In genomic region chr5:121598871-121599610, GRCm38 (mm10) we compare ENCODE assay signal across 18 mouse cellular contexts. TPM values are rescaled to one million over a fixed set of nuclear protein-coding genes. Genes with fewer than 3 reads are reported as not detected.
DNase-seq lines count a peak whose midpoint lies in the region; ATAC-seq and TF ChIP-seq lines count a peak whose summit lies in the region.
"Had no signal": no experiment of that assay in that cellular context is flagged by ENCODE, and none has a peak within 500 bp of the region (broad histone marks: within the 10 kb centered on the region; RNA-seq: fewer than 3 reads in every experiment).

No protein-coding gene starts in this region.

- no peaks in the 10 kb centered on the region for H3K27me3 ChIP-seq in embryonic facial prominence, embryonic 13.5 days
- no peaks in the 10 kb centered on the region; the same call in none of the 2 replicates for H3K27me3 ChIP-seq in embryonic facial prominence, embryonic 10.5 days (replicated peaks; ENCODE audit: low read depth, poor library complexity, severe bottlenecking)
- no peaks in the 10 kb centered on the region for H3K27me3 ChIP-seq in kidney, embryonic 14.5 days (ENCODE audit: control insufficient read depth, insufficient read depth, low read length)
- no peaks in the 10 kb centered on the region for H3K27me3 ChIP-seq in intestine, postnatal 0 days (replicated peaks; ENCODE audit: control insufficient read depth, insufficient read depth, low read length)
- no peaks in the 10 kb centered on the region for H3K27me3 ChIP-seq in stomach, embryonic 14.5 days (ENCODE audit: control insufficient read depth, insufficient read depth, low read length)
- H3K27me3 ChIP-seq in thymus, adult 2 months (ENCODE audit: control insufficient read depth, insufficient read depth, low read length) = no peaks in the 10 kb centered on the region
- H3K27me3 ChIP-seq: heart, embryonic 15.5 days; limb, embryonic 13.5 days had no signal

- no peaks in the 10 kb centered on the region for H3K9me3 ChIP-seq in embryonic facial prominence, embryonic 13.5 days
- H3K9me3 ChIP-seq in embryonic facial prominence, embryonic 10.5 days = no peaks in the 10 kb centered on the region
- H3K9me3 ChIP-seq in kidney, embryonic 14.5 days (ENCODE audit: control insufficient read depth, low read length) = no peaks in the 10 kb centered on the region
- H3K9me3 ChIP-seq in intestine, postnatal 0 days (ENCODE audit: control insufficient read depth) = no peaks in the 10 kb centered on the region
- H3K9me3 ChIP-seq in stomach, embryonic 14.5 days (ENCODE audit: control insufficient read depth, low read depth, low read length) = no peaks in the 10 kb centered on the region
- H3K9me3 ChIP-seq: forebrain, embryonic 10.5 days; heart, embryonic 15.5 days; limb, embryonic 13.5 days had no signal

- H3K4me3 ChIP-seq in embryonic facial prominence, embryonic 13.5 days = no peak overlapping the region
- no peak overlapping the region for H3K4me3 ChIP-seq in embryonic facial prominence, embryonic 10.5 days
- H3K4me3 ChIP-seq in kidney, embryonic 14.5 days (ENCODE audit: low read length) = no peak overlapping the region
- H3K4me3 ChIP-seq in intestine, postnatal 0 days (ENCODE audit: low read depth, low read length) = no peak overlapping the region
- no peak overlapping the region for H3K4me3 ChIP-seq in stomach, embryonic 14.5 days (ENCODE audit: low read depth, low read length)
- H3K4me3 ChIP-seq in thymus, adult 2 months (ENCODE audit: control insufficient read depth, insufficient read depth, low read length) = no peak overlapping the region
- H3K4me3 ChIP-seq: forebrain, embryonic 10.5 days; heart, embryonic 15.5 days; limb, embryonic 13.5 days had no signal

- WGBS in embryonic facial prominence, embryonic 13.5 days = 50% methylated on average over 13 of the region's 13 CpGs
- 57% methylated on average over 13 of the region's 13 CpGs for WGBS in embryonic facial prominence, embryonic 10.5 days
- 66% methylated on average over 13 of the region's 13 CpGs for WGBS in kidney, embryonic 14.5 days
- WGBS in intestine, postnatal 0 days = 73% methylated on average over 13 of the region's 13 CpGs
- WGBS in stomach, embryonic 14.5 days = 69% methylated on average over 13 of the region's 13 CpGs
- WGBS in thymus, adult 2 months = 97% methylated on average over 13 of the region's 13 CpGs

- no peak overlapping the region for H3K27ac ChIP-seq in embryonic facial prominence, embryonic 13.5 days
- H3K27ac ChIP-seq in embryonic facial prominence, embryonic 10.5 days (replicated peaks) = no peak overlapping the region
- H3K27ac ChIP-seq in kidney, embryonic 14.5 days (ENCODE audit: low read depth, low read length) = no peak overlapping the region
- H3K27ac ChIP-seq in intestine, postnatal 0 days (ENCODE audit: low read depth, low read length) = peak overlapping the region; percentile 41; the same call in 1 of the 2 replicates
- H3K27ac ChIP-seq in stomach, embryonic 14.5 days (ENCODE audit: low read length) = peak overlapping the region; percentile 61; the same call in 1 of the 2 replicates
- H3K27ac ChIP-seq in thymus, adult 2 months (ENCODE audit: control insufficient read depth, insufficient read depth, low read length) = no peak overlapping the region
- H3K27ac ChIP-seq: forebrain, embryonic 10.5 days; heart, embryonic 15.5 days; limb, embryonic 13.5 days had no signal

- H3K9ac ChIP-seq in embryonic facial prominence, embryonic 13.5 days = peak overlapping the region; percentile 16; the same call in 1 of the 2 replicates
- no peak overlapping the region for H3K9ac ChIP-seq in kidney, embryonic 14.5 days (ENCODE audit: low read depth, low read length)
- no peak overlapping the region for H3K9ac ChIP-seq in intestine, postnatal 0 days (ENCODE audit: low read depth, low read length)
- H3K9ac ChIP-seq in stomach, embryonic 14.5 days (replicated peaks; ENCODE audit: low read depth, low read length) = no peak overlapping the region
- H3K9ac ChIP-seq: heart, embryonic 15.5 days; limb, embryonic 13.5 days had no signal

- TF ChIP-seq POLR2A in thymus, adult 2 months (IDR thresholded peaks at IDR 0.05; ENCODE audit: control insufficient read depth, extremely low read depth, insufficient read depth, low read length, poor library complexity) = no peak

- ATAC-seq in embryonic facial prominence, embryonic 13.5 days (ENCODE audit: insufficient number of reproducible peaks, insufficient read depth, low FRiP score, low TSS enrichment, low read depth) = no peak
- ATAC-seq in kidney, embryonic 14.5 days (ENCODE audit: low FRiP score, low TSS enrichment) = no peak
- ATAC-seq in intestine, postnatal 0 days = no peak
- ATAC-seq in stomach, embryonic 14.5 days (ENCODE audit: insufficient number of reproducible peaks, insufficient read depth, low FRiP score, low read depth) = no peak

- no peak for TF ChIP-seq CTCF in intestine, postnatal 0 days (IDR thresholded peaks at IDR 0.05; ENCODE audit: low read depth)
- no peak for TF ChIP-seq CTCF in thymus, adult 2 months (IDR thresholded peaks at IDR 0.05; ENCODE audit: borderline replicate concordance, control insufficient read depth, extremely low read depth, insufficient read depth, low read length, poor library complexity)

- no peaks in the 10 kb centered on the region for H3K36me3 ChIP-seq in embryonic facial prominence, embryonic 13.5 days
- no peaks in the 10 kb centered on the region for H3K36me3 ChIP-seq in embryonic facial prominence, embryonic 10.5 days (replicated peaks)
- H3K36me3 ChIP-seq in kidney, embryonic 14.5 days (ENCODE audit: control insufficient read depth, insufficient read depth, low read length) = no peaks in the 10 kb centered on the region
- H3K36me3 ChIP-seq in intestine, postnatal 0 days (ENCODE audit: control insufficient read depth, insufficient read depth) = no peaks in the 10 kb centered on the region
- no peaks in the 10 kb centered on the region for H3K36me3 ChIP-seq in stomach, embryonic 14.5 days (ENCODE audit: control insufficient read depth, insufficient read depth, low read length)
- no peaks in the 10 kb centered on the region for H3K36me3 ChIP-seq in thymus, adult 2 months (ENCODE audit: control insufficient read depth, insufficient read depth, low read length)
- H3K36me3 ChIP-seq: forebrain, embryonic 10.5 days; heart, embryonic 15.5 days; limb, embryonic 13.5 days had no signal

- no peak for DNase-seq in embryonic facial prominence, embryonic 10.5 days (ENCODE audit: low spot score)
- DNase-seq in kidney, postnatal 14 days = peak; percentile 56
- no peak for DNase-seq in thymus, adult 2 months
- no peak for DNase-seq in thymus, postnatal 0 days (ENCODE audit: low spot score)
- DNase-seq: adrenal gland, postnatal 36 days; cerebellum, postnatal 14 days; gastrocnemius, postnatal 14 days; thymus, postnatal 4 days had no signal

- H3K4me1 ChIP-seq in embryonic facial prominence, embryonic 13.5 days = peaks cover 10% of the 10 kb centered on the region
- peaks cover 25% of the 10 kb centered on the region for H3K4me1 ChIP-seq in embryonic facial prominence, embryonic 10.5 days
- H3K4me1 ChIP-seq in kidney, embryonic 14.5 days (ENCODE audit: control insufficient read depth, insufficient read depth, low read length) = peaks cover 4% of the 10 kb centered on the region
- peaks cover 3% of the 10 kb centered on the region; the same call in 1 of the 2 replicates for H3K4me1 ChIP-seq in intestine, postnatal 0 days (replicated peaks; ENCODE audit: control insufficient read depth, insufficient read depth, low read length)
- 0 out of 2 replicates have a peak, but pooled peaks cover 3% of the 10 kb centered on the region for H3K4me1 ChIP-seq in stomach, embryonic 14.5 days (ENCODE audit: control insufficient read depth, insufficient read depth, low read length)
- peaks cover 2% of the 10 kb centered on the region; the same call in 1 of the 2 replicates for H3K4me1 ChIP-seq in thymus, adult 2 months (replicated peaks; ENCODE audit: control insufficient read depth, insufficient read depth, low read length)

- no peak overlapping the region for H3K4me2 ChIP-seq in embryonic facial prominence, embryonic 13.5 days
- H3K4me2 ChIP-seq in kidney, embryonic 14.5 days (replicated peaks; ENCODE audit: low read depth, low read length) = no peak overlapping the region
- H3K4me2 ChIP-seq in intestine, postnatal 0 days (replicated peaks; ENCODE audit: low read depth) = no peak overlapping the region
- no peak overlapping the region for H3K4me2 ChIP-seq in stomach, embryonic 14.5 days (replicated peaks; ENCODE audit: low read depth, low read length)
- H3K4me2 ChIP-seq: heart, embryonic 15.5 days; limb, embryonic 13.5 days had no signal

RNA-seq across cellular contexts. Expression of gene Aldh2, which starts 5.4 kb away (rescaled TPM):
- polyA plus RNA-seq in embryonic facial prominence, embryonic 13.5 days (2015; fragmentation: Nextera tagmentation; extraction: Ambion mirVana) = 259 and 281 TPM in 2 replicates
- polyA plus RNA-seq in embryonic facial prominence, embryonic 10.5 days (2016; fragmentation: Nextera tagmentation; extraction: Ambion mirVana) = 145 and 157 TPM in 2 replicates
- 78.8 and 101 TPM in 2 replicates for polyA plus RNA-seq in kidney, embryonic 14.5 days (2014; fragmentation: Nextera tagmentation; extraction: Ambion mirVana)
- polyA plus RNA-seq in intestine, postnatal 0 days (2015; fragmentation: Nextera tagmentation; extraction: Ambion mirVana) = 179 and 181 TPM in 2 replicates
- 68.4 and 74.6 TPM in 2 replicates for polyA plus RNA-seq in stomach, embryonic 14.5 days (2014; fragmentation: Nextera tagmentation; extraction: Ambion mirVana)
- 203 and 217 TPM in 2 replicates for polyA plus RNA-seq in thymus, adult 2 months (2012; rRNA removed)
- 127 and 128 TPM in 2 replicates for polyA plus RNA-seq in thymus, postnatal 0 days (2015; fragmentation: Nextera tagmentation; extraction: Ambion mirVana)

RNA-seq across cellular contexts. Expression of gene Acad12, which starts 19.7 kb away (rescaled TPM):
- 1.2 and 1.9 TPM in 2 replicates for polyA plus RNA-seq in embryonic facial prominence, embryonic 13.5 days (2015; fragmentation: Nextera tagmentation; extraction: Ambion mirVana)
- 1.7 and 2.6 TPM in 2 replicates for polyA plus RNA-seq in embryonic facial prominence, embryonic 10.5 days (2016; fragmentation: Nextera tagmentation; extraction: Ambion mirVana)
- 2.2 and 2.4 TPM in 2 replicates for polyA plus RNA-seq in kidney, embryonic 14.5 days (2014; fragmentation: Nextera tagmentation; extraction: Ambion mirVana)
- 3.5 and 3.8 TPM in 2 replicates for polyA plus RNA-seq in intestine, postnatal 0 days (2015; fragmentation: Nextera tagmentation; extraction: Ambion mirVana)
- 2.2 and 2.7 TPM in 2 replicates for polyA plus RNA-seq in stomach, embryonic 14.5 days (2014; fragmentation: Nextera tagmentation; extraction: Ambion mirVana)
- 3.9 and 8.8 TPM in 2 replicates for polyA plus RNA-seq in thymus, adult 2 months (2012; rRNA removed)
- polyA plus RNA-seq in thymus, postnatal 0 days (2015; fragmentation: Nextera tagmentation; extraction: Ambion mirVana) = 1.3 and 1.4 TPM in 2 replicates

RNA-seq across cellular contexts. Expression of gene Mapkapk5, which starts 53.3 kb away (rescaled TPM):
- polyA plus RNA-seq in embryonic facial prominence, embryonic 13.5 days (2015; fragmentation: Nextera tagmentation; extraction: Ambion mirVana) = 49.4 and 55.2 TPM in 2 replicates
- 51.9 TPM in 2 replicates for polyA plus RNA-seq in embryonic facial prominence, embryonic 10.5 days (2016; fragmentation: Nextera tagmentation; extraction: Ambion mirVana)
- polyA plus RNA-seq in kidney, embryonic 14.5 days (2014; fragmentation: Nextera tagmentation; extraction: Ambion mirVana) = 42.2 and 59.7 TPM in 2 replicates
- polyA plus RNA-seq in intestine, postnatal 0 days (2015; fragmentation: Nextera tagmentation; extraction: Ambion mirVana) = 36.7 and 36.9 TPM in 2 replicates
- polyA plus RNA-seq in stomach, embryonic 14.5 days (2014; fragmentation: Nextera tagmentation; extraction: Ambion mirVana) = 52.9 and 56.3 TPM in 2 replicates
- polyA plus RNA-seq in thymus, adult 2 months (2012; rRNA removed) = 38.7 and 49.3 TPM in 2 replicates
- 46.7 and 52.1 TPM in 2 replicates for polyA plus RNA-seq in thymus, postnatal 0 days (2015; fragmentation: Nextera tagmentation; extraction: Ambion mirVana)

RNA-seq across cellular contexts. Expression of gene Adam1a, which starts 53.8 kb away (rescaled TPM):
- 2.3 and 2.5 TPM in 2 replicates for polyA plus RNA-seq in embryonic facial prominence, embryonic 13.5 days (2015; fragmentation: Nextera tagmentation; extraction: Ambion mirVana)
- 1.2 and 1.6 TPM in 2 replicates for polyA plus RNA-seq in embryonic facial prominence, embryonic 10.5 days (2016; fragmentation: Nextera tagmentation; extraction: Ambion mirVana)
- 1.6 and 2.4 TPM in 2 replicates for polyA plus RNA-seq in kidney, embryonic 14.5 days (2014; fragmentation: Nextera tagmentation; extraction: Ambion mirVana)
- polyA plus RNA-seq in intestine, postnatal 0 days (2015; fragmentation: Nextera tagmentation; extraction: Ambion mirVana) = 0.39 and 0.51 TPM in 2 replicates
- 2.2 and 3.3 TPM in 2 replicates for polyA plus RNA-seq in stomach, embryonic 14.5 days (2014; fragmentation: Nextera tagmentation; extraction: Ambion mirVana)
- polyA plus RNA-seq in thymus, adult 2 months (2012; rRNA removed) = 4.0 and 6.8 TPM in 2 replicates
- 0.64 and 0.66 TPM in 2 replicates for polyA plus RNA-seq in thymus, postnatal 0 days (2015; fragmentation: Nextera tagmentation; extraction: Ambion mirVana)

RNA-seq across cellular contexts. Expression of gene Gm42878, which starts 53.8 kb away (rescaled TPM):
- polyA plus RNA-seq in embryonic facial prominence, embryonic 13.5 days (2015; fragmentation: Nextera tagmentation; extraction: Ambion mirVana) = not detected in 2 replicates
- not detected in 2 replicates for polyA plus RNA-seq in embryonic facial prominence, embryonic 10.5 days (2016; fragmentation: Nextera tagmentation; extraction: Ambion mirVana)
- not detected in 2 replicates for polyA plus RNA-seq in kidney, embryonic 14.5 days (2014; fragmentation: Nextera tagmentation; extraction: Ambion mirVana)
- polyA plus RNA-seq in intestine, postnatal 0 days (2015; fragmentation: Nextera tagmentation; extraction: Ambion mirVana) = not detected in 2 replicates
- 0.87 TPM in 1 of 2 replicates, not detected in the other for polyA plus RNA-seq in stomach, embryonic 14.5 days (2014; fragmentation: Nextera tagmentation; extraction: Ambion mirVana)
- polyA plus RNA-seq in thymus, adult 2 months (2012; rRNA removed) = not detected in 2 replicates
- polyA plus RNA-seq in thymus, postnatal 0 days (2015; fragmentation: Nextera tagmentation; extraction: Ambion mirVana) = not detected in 2 replicates
- polyA plus RNA-seq: embryonic facial prominence, embryonic 11.5 days; forebrain, embryonic 10.5 days; heart, embryonic 15.5 days; limb, embryonic 13.5 days; liver, embryonic 16.5 days; neural tube, embryonic 14.5 days had no signal

Comparison
In these comparisons a context has a peak if more than half of its experiments do, and no peak if none do; other contexts are left out.
1. H3K27ac ChIP-seq: peak in intestine, postnatal 0 days (single experiment) and stomach, embryonic 14.5 days (single experiment); none in embryonic facial prominence, embryonic 13.5 days (single experiment), embryonic facial prominence, embryonic 10.5 days (single experiment), kidney, embryonic 14.5 days (single experiment) and thymus, adult 2 months (single experiment).